Mouse (Mus musculus) midbrain, embryonic 16.5 days (tissue): Measurements from ENCODE around the gene Rbck1. TPM values are rescaled to one million over a fixed set of nuclear protein-coding genes. Genes with fewer than 3 reads are reported as not detected.

ENCODE experiments used
- ATAC-seq: fragments of 200-750 bp; cut with Nextera tagmentation; 2 replicates; pipeline ENCODE4 v1.8.0; 2017; ENCODE audit warnings: moderate TSS enrichment
- H3K27ac ChIP-seq: fragments of 300-500 bp; sonication (generic); 2 replicates; pipeline ENCODE4 v1.5.1; 2014; ENCODE audit warnings: mild to moderate bottlenecking, low read length, mixed read lengths
- H3K27me3 ChIP-seq: fragments of 300-500 bp; sonication (generic); 2 replicates; pipeline ENCODE4 v1.6.1; 2014; ENCODE audit warnings: low read depth, low read length, mixed read lengths; ENCODE audit not compliant: control insufficient read depth, insufficient read depth
- H3K36me3 ChIP-seq: fragments of 300-500 bp; sonication (generic); 2 replicates; pipeline ENCODE4 v1.6.1; 2014; ENCODE audit warnings: mild to moderate bottlenecking, low read length, moderate library complexity, mixed read lengths; ENCODE audit not compliant: control insufficient read depth, insufficient read depth
- H3K4me1 ChIP-seq: fragments of 300-500 bp; sonication (generic); 2 replicates; pipeline ENCODE4 v1.6.1; 2014; ENCODE audit warnings: mild to moderate bottlenecking, low read length, mixed read lengths; ENCODE audit not compliant: control insufficient read depth, insufficient read depth
- H3K4me2 ChIP-seq: fragments of 300-500 bp; sonication (generic); 2 replicates; pipeline ENCODE4 v1.6.1; 2014; ENCODE audit warnings: mild to moderate bottlenecking, low read length, mixed read lengths
- H3K4me3 ChIP-seq: fragments of 300-500 bp; sonication (generic); 2 replicates; pipeline ENCODE4 v1.5.1; 2014; ENCODE audit warnings: low read depth, mild to moderate bottlenecking, low read length, moderate library complexity, mixed read lengths
- H3K9ac ChIP-seq: fragments of 300-500 bp; sonication (generic); 2 replicates; pipeline ENCODE4 v1.6.1; 2014; ENCODE audit warnings: low read depth, low read length, mixed read lengths
- H3K9me3 ChIP-seq: fragments of 300-500 bp; sonication (generic); replicated peaks from 2 replicates; pipeline ENCODE4 v1.6.1; 2014; ENCODE audit warnings: mild to moderate bottlenecking, low read length, mixed read lengths; ENCODE audit not compliant: control insufficient read depth, poor library complexity, severe bottlenecking
- WGBS: fragments of 180-500 bp; shearing (Covaris S2); extraction: QIAGEN DNeasy Blood & Tissue Kit; methylation state at CpG from one replicate; pipeline ENCODE4 v1.1.7; 2014; 5-methylcytosine and 5-hydroxymethylcytosine counted together
- polyA plus RNA-seq: library from polyadenylated mRNA; unstranded; fragments of >200 nt; fragmentation: Nextera tagmentation; extraction: Ambion mirVana; gene quantifications from 2 replicates; pipeline ENCODE4 v1.2.1, GENCODE M21; 2015

The Rbck1 gene
- polyA plus RNA-seq, 1 experiment from 2014 or later = 104 TPM

GRCm38 (mm10) chr2:152336856-152337255 lies 4.4 kb upstream of the Rbck1 start:
- Histone ChIP-seq H3K9ac (no peak overlapping the region), H3K4me3 (no peak overlapping the region), H3K27ac (no peak overlapping the region), H3K36me3 (no peaks in the 10 kb centered on the region), H3K9me3 (no peaks in the 10 kb centered on the region), H3K27me3 (no peaks in the 10 kb centered on the region), H3K4me1 (no peaks in the 10 kb centered on the region), H3K4me2 (no peak overlapping the region)
- no peak for ATAC-seq
- WGBS = 66% methylated on average over 1 of the region's 1 CpGs

- 42% methylated on average over 11 of the region's 11 CpGs for WGBS
- Histone ChIP-seq H3K9me3 (no peaks in the 10 kb centered on the region), H3K36me3 (no peaks in the 10 kb centered on the region), H3K27me3 (no peaks in the 10 kb centered on the region), H3K4me1 (peaks cover 13% of the 10 kb centered on the region), H3K4me3 (no peak overlapping the region), H3K9ac (no peak overlapping the region), H3K27ac (no peak overlapping the region), H3K4me2 (no peak overlapping the region)
- ATAC-seq = no peak
These were observed 2.9 kb upstream of the Rbck1 start for GRCm38 (mm10) chr2:152335289-152335820.

- H3K4me3 ChIP-seq = no peak overlapping the region
- peaks cover 18% of the 10 kb centered on the region for H3K4me1 ChIP-seq
- H3K27me3 ChIP-seq = no peaks in the 10 kb centered on the region
- no peaks in the 10 kb centered on the region for H3K9me3 ChIP-seq
- 83% methylated on average over 4 of the region's 4 CpGs for WGBS
- no peak for ATAC-seq
- H3K27ac ChIP-seq = no peak overlapping the region
- H3K36me3 ChIP-seq = peaks cover 2% of the 10 kb centered on the region; the same call in 1 of the 2 replicates
- no peak overlapping the region for H3K4me2 ChIP-seq
- no peak overlapping the region for H3K9ac ChIP-seq
These were observed 1.0 kb upstream of the Rbck1 start for GRCm38 (mm10) chr2:152333345-152334006.

- H3K4me3 ChIP-seq = no peak overlapping the region; the same call in 1 of the 2 replicates
These were observed 1.5 kb downstream of the Rbck1 start for GRCm38 (mm10) chr2:152330858-152331423.

DNA sequence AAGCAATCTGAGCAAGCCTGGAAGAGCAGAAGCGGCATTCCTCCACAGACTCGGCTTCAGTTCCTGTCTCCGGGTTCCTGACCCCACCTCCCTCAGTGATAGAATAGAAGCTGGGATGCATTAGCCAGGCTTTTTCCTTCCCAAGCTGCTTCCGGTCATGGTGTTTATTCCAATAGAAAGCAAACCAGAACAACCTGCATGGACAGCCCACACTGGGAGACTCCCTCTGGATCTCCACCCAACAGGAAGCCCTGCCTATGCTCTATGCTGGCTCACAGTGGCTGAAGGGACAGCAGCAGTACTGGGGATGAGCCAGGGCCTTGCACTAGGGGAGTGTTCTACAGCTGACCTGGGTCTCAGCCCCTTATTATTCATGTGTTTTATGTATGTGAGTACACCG lies 4.5 kb downstream of the Rbck1 start:
- H3K9me3 ChIP-seq = no peaks in the 10 kb centered on the region
- H3K27ac ChIP-seq = no peak overlapping the region
- H3K4me1 ChIP-seq = peaks cover 18% of the 10 kb centered on the region
- WGBS = 86% methylated on average over 5 of the region's 5 CpGs
- ATAC-seq = no peak
- no peak overlapping the region for H3K9ac ChIP-seq
- H3K4me2 ChIP-seq = no peak overlapping the region
- no peaks in the 10 kb centered on the region for H3K27me3 ChIP-seq
- H3K4me3 ChIP-seq = no peak overlapping the region
- peaks cover 32% of the 10 kb centered on the region for H3K36me3 ChIP-seq

More at GRCm38 (mm10) chr2:152330858-152331423, 1.5 kb downstream of the Rbck1 start:
- peak overlapping the region; percentile 84 for H3K4me2 ChIP-seq
- no peaks in the 10 kb centered on the region for H3K9me3 ChIP-seq
- peaks cover 18% of the 10 kb centered on the region for H3K4me1 ChIP-seq
- H3K36me3 ChIP-seq = peaks cover 11% of the 10 kb centered on the region; the same call in 1 of the 2 replicates
- no peak overlapping the region for H3K9ac ChIP-seq
- no peaks in the 10 kb centered on the region for H3K27me3 ChIP-seq
- WGBS = 70% methylated on average over 7 of the region's 7 CpGs
- H3K27ac ChIP-seq = no peak overlapping the region
- no peak for ATAC-seq

DNA sequence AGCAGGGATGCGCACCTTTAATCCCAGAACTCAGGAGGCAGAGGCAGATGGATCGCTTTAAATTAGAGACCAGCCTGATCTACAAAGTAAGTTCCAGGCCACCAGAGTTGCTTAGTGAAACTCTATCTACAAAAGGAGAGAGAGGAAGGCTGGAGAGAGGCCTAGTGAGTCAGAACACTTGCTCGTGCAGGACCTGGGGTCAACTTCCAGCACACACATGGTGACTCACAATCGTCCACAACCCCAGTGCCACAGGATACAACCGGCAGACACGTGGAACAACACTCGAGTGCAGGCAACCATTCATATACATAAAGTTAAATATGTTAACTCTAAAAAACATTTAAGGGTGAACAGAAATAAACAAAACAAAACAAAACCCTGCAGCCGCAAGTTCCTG lies 5.8 kb downstream of the Rbck1 start:
- Histone ChIP-seq H3K27ac (no peak overlapping the region), H3K4me1 (peaks cover 18% of the 10 kb centered on the region), H3K27me3 (no peaks in the 10 kb centered on the region), H3K4me2 (no peak overlapping the region), H3K9me3 (no peaks in the 10 kb centered on the region), H3K9ac (no peak overlapping the region), H3K4me3 (no peak overlapping the region), H3K36me3 (peaks cover 34% of the 10 kb centered on the region)
- no peak for ATAC-seq
- 92% methylated on average over 8 of the region's 8 CpGs for whole genome bisulfite sequencing

- ATAC-seq = no peak
- 89% methylated on average over 13 of the region's 13 CpGs for WGBS
- peaks cover 39% of the 10 kb centered on the region for H3K36me3 ChIP-seq
These were observed 6.3 kb downstream of the Rbck1 start for GRCm38 (mm10) chr2:152326157-152326556.

DNA sequence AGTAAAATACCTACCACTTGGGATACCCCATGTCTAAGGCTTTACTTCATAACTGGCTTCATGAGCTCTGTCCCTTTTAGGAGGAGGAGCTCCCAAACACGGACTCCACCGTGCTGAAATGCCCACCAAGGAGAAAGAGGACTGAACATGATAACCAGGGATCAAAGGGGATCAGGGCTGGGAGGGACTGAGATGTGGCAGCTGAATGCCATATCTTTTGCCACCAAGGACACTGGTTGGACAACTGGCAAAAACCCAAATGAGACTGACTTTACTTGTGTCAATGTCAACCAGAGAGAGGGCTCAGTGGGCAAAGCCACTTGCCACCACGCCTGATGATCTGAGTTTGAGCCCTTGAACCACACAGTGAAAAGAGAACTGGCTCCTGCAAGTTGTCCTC lies 7.6 kb downstream of the Rbck1 start:
- Histone ChIP-seq H3K27ac (no peak overlapping the region), H3K4me2 (no peak overlapping the region), H3K9ac (no peak overlapping the region), H3K36me3 (peaks cover 43% of the 10 kb centered on the region), H3K4me1 (no peaks in the 10 kb centered on the region), H3K9me3 (no peaks in the 10 kb centered on the region), H3K27me3 (no peaks in the 10 kb centered on the region), H3K4me3 (no peak overlapping the region)
- WGBS = 90% methylated on average over 3 of the region's 3 CpGs
- ATAC-seq = no peak

More at GRCm38 (mm10) chr2:152326157-152326556, 6.3 kb downstream of the Rbck1 start:
- H3K27ac ChIP-seq = no peak overlapping the region
- no peaks in the 10 kb centered on the region for H3K27me3 ChIP-seq
- H3K4me3 ChIP-seq = no peak overlapping the region
- H3K4me1 ChIP-seq = peaks cover 13% of the 10 kb centered on the region
- no peaks in the 10 kb centered on the region for H3K9me3 ChIP-seq
- no peak overlapping the region for H3K4me2 ChIP-seq
- H3K9ac ChIP-seq = no peak overlapping the region

GRCm38 (mm10) chr2:152323971-152324370 lies 8.5 kb downstream of the Rbck1 start:
- ATAC-seq = no peak
- H3K27me3 ChIP-seq = no peaks in the 10 kb centered on the region
- WGBS = 96% methylated on average over 14 of the region's 14 CpGs
- H3K9me3 ChIP-seq = no peaks in the 10 kb centered on the region
- H3K4me1 ChIP-seq = no peaks in the 10 kb centered on the region
- H3K9ac ChIP-seq = no peak overlapping the region
- no peak overlapping the region for H3K4me3 ChIP-seq
- no peak overlapping the region for H3K27ac ChIP-seq
- peaks cover 44% of the 10 kb centered on the region for H3K36me3 ChIP-seq
- H3K4me2 ChIP-seq = no peak overlapping the region
